Mouse (Mus musculus) limb, embryonic 12.5 days (tissue): ENCODE data around the gene Sp110. TPM values are rescaled to one million over a fixed set of nuclear protein-coding genes. Genes with fewer than 3 reads are reported as not detected.
"Not testable (repeated sequence)": the region's sequence is repeated elsewhere in the genome, so short reads cannot be mapped to it uniquely, and the experiment has no call there.

Experiments
- ATAC-seq: fragments of 200-750 bp; cut with Nextera tagmentation; 2 replicates; pipeline ENCODE4 v1.8.0; 2017; ENCODE audit warnings: low read depth, moderate TSS enrichment; ENCODE audit not compliant: insufficient number of reproducible peaks, insufficient read depth, low FRiP score, low TSS enrichment
- H3K27ac ChIP-seq: fragments of 300-500 bp; sonication (generic); 2 replicates; pipeline ENCODE4 v1.5.1; 2016; ENCODE audit warnings: mild to moderate bottlenecking, moderate library complexity
- H3K27me3 ChIP-seq: fragments of 300-500 bp; sonication (generic); 2 replicates; pipeline ENCODE4 v1.6.1; 2016; ENCODE audit warnings: mild to moderate bottlenecking, moderate library complexity
- H3K36me3 ChIP-seq: fragments of 300-500 bp; sonication (generic); 2 replicates; pipeline ENCODE4 v1.6.1; 2016; ENCODE audit warnings: mild to moderate bottlenecking, moderate library complexity
- H3K4me1 ChIP-seq: fragments of 300-500 bp; sonication (generic); replicated peaks from 2 replicates; pipeline ENCODE4 v1.6.1; 2016
- H3K4me2 ChIP-seq: fragments of 300-500 bp; sonication (generic); 2 replicates; pipeline ENCODE4 v1.6.1; 2016; ENCODE audit warnings: mild to moderate bottlenecking, moderate library complexity
- H3K4me3 ChIP-seq: fragments of 300-500 bp; sonication (generic); replicated peaks from 2 replicates; pipeline ENCODE4 v1.5.1; 2016; ENCODE audit warnings: mild to moderate bottlenecking
- H3K9ac ChIP-seq: fragments of 300-500 bp; sonication (generic); replicated peaks from 2 replicates; pipeline ENCODE4 v1.6.1; 2016; ENCODE audit warnings: mild to moderate bottlenecking, moderate library complexity
- H3K9me3 ChIP-seq: fragments of 300-500 bp; sonication (generic); 2 replicates; pipeline ENCODE4 v1.6.1; 2016; ENCODE audit warnings: mild to moderate bottlenecking, moderate library complexity
- WGBS: fragments of 180-500 bp; shearing (Covaris S2); methylation state at CpG from one replicate; pipeline ENCODE4 v1.1.7; 2016; 5-methylcytosine and 5-hydroxymethylcytosine counted together
- polyA plus RNA-seq: library from polyadenylated mRNA; unstranded; fragments of >200 nt; fragmentation: Nextera tagmentation; extraction: Ambion mirVana; gene quantifications from 2 replicates; pipeline ENCODE4 v1.2.1, GENCODE M21; 2016

Sp110 gene
- polyA plus RNA-seq: 0.38 and 0.40 TPM in 2 replicates

GRCm38 (mm10) chr1:85598271-85599012 is at the start of gene Sp110:
Gene Sp110 (minus strand): TSS chr1:85598817.
- not testable (repeated sequence) for H3K9ac ChIP-seq, H3K4me3 ChIP-seq, H3K9me3 ChIP-seq, ATAC-seq, H3K27me3 ChIP-seq, H3K4me1 ChIP-seq, H3K36me3 ChIP-seq, H3K27ac ChIP-seq, H3K4me2 ChIP-seq
- 77% methylated on average over 17 of the region's 17 CpGs for WGBS

- not testable (repeated sequence) for ATAC-seq, H3K9ac ChIP-seq, H3K9me3 ChIP-seq, H3K27me3 ChIP-seq, H3K4me2 ChIP-seq, H3K27ac ChIP-seq, H3K36me3 ChIP-seq, H3K4me3 ChIP-seq, H3K4me1 ChIP-seq
- WGBS: 78% methylated on average over 4 of the region's 4 CpGs
These were observed 39.5 kb upstream of the Sp110 start for GRCm38 (mm10) chr1:85638144-85638543.

GRCm38 (mm10) chr1:85636936-85637335 is 38.3 kb upstream of the Sp110 start:
- not testable (repeated sequence) for H3K9me3 ChIP-seq, H3K4me1 ChIP-seq, ATAC-seq, H3K4me3 ChIP-seq, H3K36me3 ChIP-seq, H3K4me2 ChIP-seq, H3K27ac ChIP-seq, H3K9ac ChIP-seq, H3K27me3 ChIP-seq
- WGBS: 57% methylated on average over 3 of the region's 3 CpGs

- not testable (repeated sequence) for H3K36me3 ChIP-seq, H3K4me3 ChIP-seq, H3K9ac ChIP-seq, H3K4me1 ChIP-seq, H3K27me3 ChIP-seq, H3K4me2 ChIP-seq, H3K9me3 ChIP-seq, ATAC-seq, H3K27ac ChIP-seq
- 75% methylated on average over 1 of the region's 1 CpGs for WGBS
These were observed 20.1 kb upstream of the Sp110 start for GRCm38 (mm10) chr1:85618689-85619088.

GRCm38 (mm10) chr1:85617161-85617560 is 18.5 kb upstream of the Sp110 start:
- H3K36me3 ChIP-seq, H3K27me3 ChIP-seq, ATAC-seq, H3K4me3 ChIP-seq, H3K9me3 ChIP-seq, H3K4me1 ChIP-seq, H3K9ac ChIP-seq, H3K27ac ChIP-seq, H3K4me2 ChIP-seq: not testable (repeated sequence)
- WGBS: 69% methylated on average over 4 of the region's 5 CpGs

GRCm38 (mm10) chr1:85615819-85616218 is 17.2 kb upstream of the Sp110 start:
- not testable (repeated sequence) for H3K9ac ChIP-seq, H3K27me3 ChIP-seq, H3K36me3 ChIP-seq, H3K4me1 ChIP-seq, ATAC-seq, H3K4me3 ChIP-seq, H3K9me3 ChIP-seq, H3K27ac ChIP-seq, H3K4me2 ChIP-seq
- 75% methylated on average over 3 of the region's 3 CpGs for WGBS

GRCm38 (mm10) chr1:85615096-85615495 is 16.5 kb upstream of the Sp110 start:
- WGBS: 92% methylated on average over 3 of the region's 3 CpGs
- not testable (repeated sequence) for ATAC-seq, H3K4me2 ChIP-seq, H3K27me3 ChIP-seq, H3K4me1 ChIP-seq, H3K9ac ChIP-seq, H3K27ac ChIP-seq, H3K36me3 ChIP-seq, H3K9me3 ChIP-seq, H3K4me3 ChIP-seq

GRCm38 (mm10) chr1:85610581-85610980 is 12.0 kb upstream of the Sp110 start:
- H3K9me3 ChIP-seq: not testable (repeated sequence)

GRCm38 (mm10) chr1:85608361-85608760 is 9.7 kb upstream of the Sp110 start:
- 83% methylated on average over 3 of the region's 4 CpGs for WGBS
- H3K4me1 ChIP-seq, H3K4me3 ChIP-seq, ATAC-seq, H3K27me3 ChIP-seq, H3K9ac ChIP-seq, H3K36me3 ChIP-seq, H3K4me2 ChIP-seq, H3K27ac ChIP-seq, H3K9me3 ChIP-seq: not testable (repeated sequence)

More at GRCm38 (mm10) chr1:85610581-85610980, 12.0 kb upstream of the Sp110 start:
- WGBS: no CpG with 5 or more reads among the region's 4 CpGs
- not testable (repeated sequence) for ATAC-seq, H3K36me3 ChIP-seq, H3K4me2 ChIP-seq, H3K9ac ChIP-seq, H3K4me3 ChIP-seq, H3K27ac ChIP-seq, H3K27me3 ChIP-seq, H3K4me1 ChIP-seq

- ATAC-seq, H3K27ac ChIP-seq, H3K27me3 ChIP-seq, H3K4me1 ChIP-seq, H3K4me3 ChIP-seq, H3K4me2 ChIP-seq, H3K36me3 ChIP-seq, H3K9ac ChIP-seq, H3K9me3 ChIP-seq: not testable (repeated sequence)
- WGBS: 100% methylated on average over 1 of the region's 1 CpGs
These were observed 5.7 kb upstream of the Sp110 start for GRCm38 (mm10) chr1:85604341-85604740.

GRCm38 (mm10) chr1:85600794-85601193 is 2.2 kb upstream of the Sp110 start:
- H3K36me3 ChIP-seq, H3K27me3 ChIP-seq, H3K4me3 ChIP-seq, H3K4me2 ChIP-seq, H3K9me3 ChIP-seq, H3K4me1 ChIP-seq, H3K9ac ChIP-seq, H3K27ac ChIP-seq, ATAC-seq: not testable (repeated sequence)
- WGBS: 57% methylated on average over 4 of the region's 4 CpGs

- not testable (repeated sequence) for H3K9ac ChIP-seq
- WGBS: 67% methylated on average over 1 of the region's 5 CpGs
These were observed 1.5 kb upstream of the Sp110 start, which contains the start of gene Sp140 for GRCm38 (mm10) chr1:85600078-85600477. Gene Sp140 (plus strand): TSS chr1:85600378.

More at GRCm38 (mm10) chr1:85600078-85600477, 1.5 kb upstream of the Sp110 start, which contains the start of gene Sp140:
- not testable (repeated sequence) for H3K36me3 ChIP-seq, H3K4me2 ChIP-seq, H3K4me1 ChIP-seq, H3K4me3 ChIP-seq, ATAC-seq, H3K9me3 ChIP-seq, H3K27me3 ChIP-seq, H3K27ac ChIP-seq
